In genomic region chr5:141111666-141112065, GRCm38 (mm10) we compare ENCODE assay signal across 10 mouse cellular contexts.
DNase-seq lines count a peak whose midpoint lies in the region; TF ChIP-seq lines count a peak whose summit lies in the region.
"Had no signal": no experiment of that assay in that cellular context is flagged by ENCODE, and none has a peak within 500 bp of the region (broad histone marks: within the 10 kb centered on the region; RNA-seq: fewer than 3 reads in every experiment).

No protein-coding gene starts in this region.

- H3K4me3 ChIP-seq in heart, adult 2 months: no peak overlapping the region
- H3K4me3 ChIP-seq in ES-Bruce4 (ENCODE audit: low read depth, low read length): no peak overlapping the region
- H3K4me3 ChIP-seq: limb, embryonic 12.5 days had no signal

- DNase-seq in heart, adult 2 months: no peak
- DNase-seq in heart, postnatal 10 days: no peak
- DNase-seq in lung, postnatal 36 days: peak; percentile 6
- no peak for DNase-seq in lung, postnatal 4 days
- peak; percentile 18 for DNase-seq in brain, adult 2 months (ENCODE audit: low read depth, low spot score)
- no peak for DNase-seq in T-cell, adult 2 months (ENCODE audit: low spot score)
- DNase-seq in MN1 (ENCODE audit: low spot score): no peak
- DNase-seq: kidney, adult 8-10 months had no signal

- TF ChIP-seq POLR2A in heart, adult 2 months (IDR thresholded peaks at IDR 0.05; ENCODE audit: insufficient read depth, low read depth, low read length): no peak
- no peak for TF ChIP-seq POLR2A in ES-Bruce4 (IDR thresholded peaks at IDR 0.05; ENCODE audit: insufficient read depth, low read length)

- H3K27ac ChIP-seq in heart, adult 2 months: no peak overlapping the region
- H3K27ac ChIP-seq in ES-Bruce4 (ENCODE audit: insufficient read depth, low read length): no peak overlapping the region
- H3K27ac ChIP-seq: limb, embryonic 12.5 days had no signal

- H3K79me2 ChIP-seq in heart, adult 2 months (replicated peaks; ENCODE audit: control insufficient read depth, insufficient read depth, low read length): no peaks in the 10 kb centered on the region

- WGBS in heart, adult 2 months: 92% methylated on average over 3 of the region's 3 CpGs

- TF ChIP-seq EP300 in heart, adult 2 months (IDR thresholded peaks at IDR 0.05; ENCODE audit: insufficient read depth, low read depth, low read length): no peak
- no peak for TF ChIP-seq EP300 in ES-Bruce4 (IDR thresholded peaks at IDR 0.05; ENCODE audit: insufficient read depth, low read depth, low read length)

- no peaks in the 10 kb centered on the region for H3K4me1 ChIP-seq in heart, adult 2 months (ENCODE audit: control insufficient read depth, insufficient read depth, low read length)
- H3K4me1 ChIP-seq in ES-Bruce4 (ENCODE audit: control insufficient read depth, insufficient read depth, low read length): no peaks in the 10 kb centered on the region
- H3K4me1 ChIP-seq: limb, embryonic 12.5 days had no signal

- H3K36me3 ChIP-seq in heart, adult 2 months (ENCODE audit: control insufficient read depth, insufficient read depth, low read length): no peaks in the 10 kb centered on the region
- no peaks in the 10 kb centered on the region for H3K36me3 ChIP-seq in ES-Bruce4 (ENCODE audit: control insufficient read depth, insufficient read depth, low read length, poor library complexity, severe bottlenecking)
- H3K36me3 ChIP-seq: limb, embryonic 12.5 days had no signal

- no peaks in the 10 kb centered on the region for H3K27me3 ChIP-seq in heart, adult 2 months (ENCODE audit: control insufficient read depth, insufficient read depth, low read length)
- H3K27me3 ChIP-seq in ES-Bruce4 (ENCODE audit: control insufficient read depth, insufficient read depth, low read length, poor library complexity, severe bottlenecking): no peaks in the 10 kb centered on the region
- H3K27me3 ChIP-seq: limb, embryonic 12.5 days had no signal

- peak; percentile 35 for TF ChIP-seq CTCF in heart, adult 2 months (IDR thresholded peaks at IDR 0.05)
- TF ChIP-seq CTCF in ES-Bruce4 (IDR thresholded peaks at IDR 0.05; ENCODE audit: low read depth, low read length): peak; percentile 27

- H3K9ac ChIP-seq in heart, adult 2 months (ENCODE audit: low read depth, low read length): no peak overlapping the region
- H3K9ac ChIP-seq in ES-Bruce4 (ENCODE audit: low read depth, poor library complexity, severe bottlenecking): no peak overlapping the region
- H3K9ac ChIP-seq: limb, embryonic 12.5 days had no signal

- no peaks in the 10 kb centered on the region for H3K9me3 ChIP-seq in ES-Bruce4 (replicated peaks; ENCODE audit: control insufficient read depth, insufficient read depth, low read length, poor library complexity, severe bottlenecking)
- H3K9me3 ChIP-seq: limb, embryonic 12.5 days had no signal

- intact Hi-C loops in heart, adult 2 months (cut with DNase I): no loop called here
- intact Hi-C loops in heart, postnatal 10 days (cut with DNase I): no loop called here

Comparison
In these comparisons a context has a peak if more than half of its experiments do, and no peak if none do; other contexts are left out.
1. DNase-seq: peak in lung, postnatal 36 days (single experiment) and brain, adult 2 months (single experiment); none in heart, adult 2 months (0 of 2), heart, postnatal 10 days (0 of 2), lung, postnatal 4 days (0 of 2), T-cell, adult 2 months (single experiment) and MN1 (single experiment).